Mouse (Mus musculus): ENCODE results near the gene Ykt6.

DNA sequence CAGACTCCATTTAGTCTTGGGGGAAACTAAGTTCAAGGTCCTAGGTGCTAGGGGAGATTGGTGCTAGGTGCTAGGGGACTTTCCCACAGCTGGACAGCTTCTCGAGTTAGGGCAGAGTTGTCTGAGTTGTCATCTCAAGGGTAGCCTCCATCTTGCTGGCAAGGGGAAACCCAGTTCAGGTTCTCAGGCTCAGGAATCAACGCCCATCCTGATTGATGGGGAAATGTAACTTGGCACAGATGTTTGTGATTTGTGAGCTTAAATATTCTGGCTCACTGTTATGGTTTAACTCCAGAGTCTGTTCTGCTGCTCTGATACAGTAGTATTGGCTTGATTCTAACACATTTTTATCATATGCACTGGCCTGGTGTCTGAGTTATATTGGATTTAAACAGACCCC lies 37.4 kb upstream of the Ykt6 start:
- TF ChIP-seq ZKSCAN1 (IDR thresholded peaks at IDR 0.05; ENCODE audit: borderline replicate concordance, low read depth, low read length) (no peak), POLR2AphosphoS2 (IDR thresholded peaks at IDR 0.05; ENCODE audit: low read depth, low read length) (no peak), EP300 (IDR thresholded peaks at IDR 0.05; ENCODE audit: low read length) (no peak), CTCF (conservative IDR thresholded peaks at IDR 0.05 in 1 of 2, IDR thresholded peaks at IDR 0.05 in 1 of 2; ENCODE audit: low read depth in 2 of 2, low read length in 2 of 2) (no peak), ELF1 (IDR thresholded peaks at IDR 0.05; ENCODE audit: low read depth, low read length) (no peak), JUND (conservative IDR thresholded peaks at IDR 0.05; ENCODE audit: low read depth, low read length) (no peak), MAFK (IDR thresholded peaks at IDR 0.05; ENCODE audit: insufficient replicate concordance, low read length) (no peak), USF2 (conservative IDR thresholded peaks at IDR 0.05; ENCODE audit: low read depth, low read length) (no peak), ETS1 (conservative IDR thresholded peaks at IDR 0.05; ENCODE audit: low read depth, low read length) (no peak), HCFC1 (IDR thresholded peaks at IDR 0.05; ENCODE audit: low read depth, low read length) (no peak), RAD21 (IDR thresholded peaks at IDR 0.05; ENCODE audit: low read depth, low read length) (no peak), POLR2A (IDR thresholded peaks at IDR 0.05; ENCODE audit: low read depth, low read length) (no peak)
